Mouse (Mus musculus) megakaryocyte, embryonic 14.5 days (primary cell): Measurements from ENCODE around the gene Them7.

Experiments used
- FLI1 ChIP-seq: IDR thresholded peaks from 2 replicates; pipeline ENCODE4 v1.6.1; 2012; ENCODE audit warnings: low read length, inconsistent platforms, mixed read lengths
- GATA1 ChIP-seq: IDR thresholded peaks from 3 replicates; pipeline ENCODE4 v1.6.1; 2012; ENCODE audit warnings: mixed read lengths, low read length, inconsistent platforms, borderline replicate concordance

- no peak for TF ChIP-seq FLI1
- no peak for TF ChIP-seq GATA1
These were observed 13.7 kb downstream of the Them7 start for GRCm38 (mm10) chr2:105237841-105238240.
